Mouse (Mus musculus): Measurements from ENCODE around the gene Mnat1. TPM values are rescaled to one million over a fixed set of nuclear protein-coding genes. Genes with fewer than 3 reads are reported as not detected.
"Not testable (repeated sequence)": the region's sequence is repeated elsewhere in the genome, so short reads cannot be mapped to it uniquely, and the experiment has no call there.

Gene Mnat1
- 30.9 TPM for polyA plus RNA-seq (2012; fragmentation: generic; extraction: Trizol)
- long read RNA-seq, experiment 1, transcript Mnat1-201 (8 exons, 2,505 nt) = major isoform, 26 of 45 reads
- long read RNA-seq, experiment 1, partial matches to known transcripts = 16 of 45 reads
- long read RNA-seq, experiment 1, other reads (novel, unspliced or antisense) = 2 of 45 reads
- long read RNA-seq, experiment 2, transcript Mnat1-201 (8 exons, 2,505 nt) = major isoform, 20 of 23 reads
- long read RNA-seq, experiment 2, partial matches to known transcripts = 0 of 23 reads
- long read RNA-seq, experiment 2, other reads (novel, unspliced or antisense) = 2 of 23 reads

DNA sequence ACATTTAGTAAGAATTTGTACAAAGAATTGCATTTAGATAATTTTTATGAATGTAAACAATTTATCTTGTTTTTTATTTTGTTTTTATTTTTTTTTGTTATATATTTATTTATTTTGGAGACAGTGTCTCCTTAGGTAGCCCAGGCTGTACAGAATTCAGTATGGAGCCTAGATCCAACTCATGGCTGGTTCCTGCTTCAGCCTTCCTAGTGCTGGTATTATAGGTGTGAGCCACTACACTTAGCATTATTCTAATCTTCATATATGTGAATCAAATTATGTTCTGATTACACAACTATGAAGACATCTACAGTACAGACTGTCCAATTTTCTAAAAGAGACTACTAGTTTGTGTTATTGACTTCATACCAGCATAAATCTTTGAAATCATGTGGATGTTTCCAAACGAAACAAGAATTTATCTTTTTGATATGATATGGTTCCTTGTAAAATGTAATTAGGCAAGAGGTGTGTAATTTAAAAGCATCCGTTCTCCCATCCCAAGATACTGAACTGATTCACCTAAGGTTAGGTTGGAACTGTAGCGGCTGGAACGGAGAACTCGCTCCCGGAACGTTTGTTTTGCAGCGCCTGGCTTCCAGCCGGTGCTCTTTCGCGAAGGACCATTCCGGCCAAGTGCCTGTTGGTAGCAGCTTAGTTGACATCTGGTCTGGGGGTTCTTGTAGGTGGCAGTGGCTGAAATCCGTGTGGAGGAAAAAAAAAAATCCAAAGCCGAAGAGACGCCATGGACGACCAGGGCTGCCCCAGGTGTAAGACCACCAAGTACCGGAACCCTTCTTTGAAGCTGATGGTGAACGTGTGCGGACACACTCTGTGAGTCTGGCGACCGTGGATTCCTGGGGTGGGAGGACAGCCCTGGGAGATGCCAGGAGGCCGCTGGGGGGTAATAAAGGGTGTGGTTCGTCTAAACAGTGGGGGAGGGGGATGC lies at the start of gene Mnat1:
Gene Mnat1 (plus strand): TSS at position 625 of the 949 bp plus-strand sequence.
- Histone ChIP-seq H3K27me3 (ENCODE audit: control insufficient read depth, insufficient read depth, insufficient read length) (no peaks in the 10 kb centered on the region), H3K36me3 (ENCODE audit: control insufficient read depth, insufficient read depth) (no peaks in the 10 kb centered on the region), H3K79me3 (ENCODE audit: low read depth) (peaks cover 45% of the 10 kb centered on the region), H3ac (ENCODE audit: control insufficient read depth, insufficient read length, low read depth) (peak within 1 kb of the TSS; percentile 71), H3K4me3 (ENCODE audit: insufficient read depth, poor library complexity, severe bottlenecking) (peak within 1 kb of the TSS; percentile 65), H3K79me2 (ENCODE audit: control insufficient read depth, insufficient read depth) (peaks cover 48% of the 10 kb centered on the region)
- TF ChIP-seq MAX (IDR thresholded peaks at IDR 0.05) (peak; percentile 70), MYOD1 (IDR thresholded peaks at IDR 0.05; ENCODE audit: control insufficient read depth, insufficient read length, low read depth) (no peak)

DNA sequence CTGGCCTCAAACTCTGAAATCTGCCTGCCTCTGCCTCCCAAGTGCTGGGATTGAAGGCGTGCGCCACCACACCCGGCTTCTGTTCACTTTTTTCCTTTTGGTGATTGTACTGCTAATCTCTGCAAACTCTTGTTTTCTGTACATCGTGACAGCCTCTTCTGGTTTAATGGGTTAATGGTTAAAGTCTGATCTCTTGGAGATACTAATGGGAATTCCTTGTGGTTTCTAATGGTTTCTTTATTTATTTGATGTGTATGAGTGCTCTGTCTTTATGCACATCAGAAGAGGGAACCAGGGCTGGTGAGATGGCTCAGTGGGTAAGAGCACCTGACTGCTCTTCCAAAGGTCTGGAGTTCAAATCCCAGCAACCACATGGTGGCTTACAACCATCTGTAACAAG lies 41.7 kb upstream of the Mnat1 start:
- not testable (repeated sequence) for H3K27me3 ChIP-seq (ENCODE audit: control insufficient read depth, insufficient read depth, insufficient read length); H3K79me3 ChIP-seq (ENCODE audit: low read depth); H3K4me3 ChIP-seq (ENCODE audit: insufficient read depth, poor library complexity, severe bottlenecking); H3ac ChIP-seq (ENCODE audit: control insufficient read depth, insufficient read length, low read depth); H3K79me2 ChIP-seq (ENCODE audit: control insufficient read depth, insufficient read depth); H3K36me3 ChIP-seq (ENCODE audit: control insufficient read depth, insufficient read depth)

DNA sequence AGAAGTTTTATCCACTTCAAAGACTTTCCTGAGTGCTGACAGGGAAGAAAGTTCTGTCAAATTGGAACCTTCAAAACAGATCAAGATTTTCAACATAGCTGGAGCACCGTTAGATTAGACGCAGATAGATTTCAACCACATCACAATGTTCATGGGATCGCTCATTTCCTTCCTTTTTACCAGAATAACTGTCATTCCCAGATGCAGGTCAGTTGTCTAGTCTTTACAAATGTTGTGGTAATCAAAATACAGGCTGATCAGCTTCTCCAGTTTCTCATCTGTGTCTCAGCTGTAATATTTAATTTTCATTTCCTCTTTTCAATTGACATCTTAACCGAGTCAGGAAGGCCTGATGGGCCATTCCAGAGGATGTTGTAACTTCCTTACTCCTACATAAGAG lies 39.7 kb upstream of the Mnat1 start:
- no peak for TF ChIP-seq CTCF (IDR thresholded peaks at IDR 0.05; ENCODE audit: control insufficient read depth, insufficient read depth, insufficient read length)
- no peak for TF ChIP-seq FOSL1 (IDR thresholded peaks at IDR 0.05; ENCODE audit: insufficient read depth, low read length, poor library complexity, severe bottlenecking)
- no peak for TF ChIP-seq MYOD1 (IDR thresholded peaks at IDR 0.05; ENCODE audit: control insufficient read depth, insufficient read length, low read depth)
- no peak for TF ChIP-seq MYOG (IDR thresholded peaks at IDR 0.05; ENCODE audit: control insufficient read depth, extremely low read depth, insufficient read length)
- no peak for TF ChIP-seq CEBPB (IDR thresholded peaks at IDR 0.05; ENCODE audit: low read depth)
- no peak for TF ChIP-seq MAX (IDR thresholded peaks at IDR 0.05)
- no peak for TF ChIP-seq USF1 (IDR thresholded peaks at IDR 0.05; ENCODE audit: low read depth)

DNA sequence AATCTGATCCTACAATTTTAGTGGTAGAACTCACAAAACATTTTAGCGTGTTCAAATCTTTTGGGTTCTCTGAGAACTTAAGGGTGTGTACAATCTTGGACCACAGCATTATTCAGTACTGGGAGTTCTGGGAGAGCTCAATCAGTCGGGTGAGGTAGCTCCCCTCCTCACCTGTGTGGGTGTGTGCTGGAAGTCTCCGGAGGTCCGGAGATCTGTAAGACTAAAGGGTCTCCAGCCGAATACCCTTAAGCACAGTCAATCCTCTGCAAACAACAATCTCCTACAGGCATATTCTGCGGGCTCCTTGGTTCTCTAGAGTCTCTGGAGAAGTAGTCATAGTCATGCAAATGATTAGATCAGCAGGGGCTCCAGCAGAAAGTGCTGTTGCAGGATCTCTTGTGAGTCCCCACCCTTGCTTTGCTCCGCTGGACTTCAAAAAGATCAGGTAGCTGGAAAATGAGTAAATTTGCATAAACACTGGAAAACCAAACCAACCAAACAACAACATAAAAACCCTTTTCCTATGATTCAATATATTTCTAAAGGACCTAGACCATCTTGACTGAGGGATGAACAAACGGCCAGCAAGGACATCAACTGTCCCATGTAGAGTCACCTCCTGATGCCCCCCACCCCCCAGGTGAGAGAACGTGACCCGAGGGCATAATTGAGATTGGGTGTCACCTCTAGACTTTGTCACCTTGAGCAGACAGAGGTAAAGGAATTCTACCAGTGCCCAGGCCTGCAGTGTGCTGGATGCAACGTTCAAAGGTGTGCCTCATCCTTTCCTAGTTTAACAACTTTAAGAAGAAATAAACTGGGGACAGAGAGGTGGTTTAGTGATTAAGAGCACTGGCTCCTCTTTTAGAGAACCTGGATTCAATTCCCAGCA lies 37.5 kb upstream of the Mnat1 start:
- TF ChIP-seq MYOD1 (IDR thresholded peaks at IDR 0.05; ENCODE audit: control insufficient read depth, insufficient read length, low read depth) (no peak), USF1 (IDR thresholded peaks at IDR 0.05; ENCODE audit: low read depth) (no peak), CTCF (IDR thresholded peaks at IDR 0.05; ENCODE audit: control insufficient read depth, insufficient read depth, insufficient read length) (no peak)
- H3K79me2 ChIP-seq (ENCODE audit: control insufficient read depth, insufficient read depth) = no peaks in the 10 kb centered on the region
- H3K36me3 ChIP-seq (ENCODE audit: control insufficient read depth, insufficient read depth) = no peaks in the 10 kb centered on the region
- no peaks in the 10 kb centered on the region for H3K27me3 ChIP-seq (ENCODE audit: control insufficient read depth, insufficient read depth, insufficient read length)
- H3ac ChIP-seq (ENCODE audit: control insufficient read depth, insufficient read length, low read depth) = no peak overlapping the region
- H3K79me3 ChIP-seq (ENCODE audit: low read depth) = no peaks in the 10 kb centered on the region
- H3K4me3 ChIP-seq (ENCODE audit: insufficient read depth, poor library complexity, severe bottlenecking) = no peak overlapping the region

More for the DNA sequence above, 39.7 kb upstream of the Mnat1 start:
- Histone ChIP-seq H3K36me3 (ENCODE audit: control insufficient read depth, insufficient read depth) (no peaks in the 10 kb centered on the region), H3ac (ENCODE audit: control insufficient read depth, insufficient read length, low read depth) (no peak overlapping the region), H3K4me3 (ENCODE audit: insufficient read depth, poor library complexity, severe bottlenecking) (no peak overlapping the region), H3K27me3 (ENCODE audit: control insufficient read depth, insufficient read depth, insufficient read length) (no peaks in the 10 kb centered on the region), H3K79me3 (ENCODE audit: low read depth) (no peaks in the 10 kb centered on the region), H3K79me2 (ENCODE audit: control insufficient read depth, insufficient read depth) (no peaks in the 10 kb centered on the region)

DNA sequence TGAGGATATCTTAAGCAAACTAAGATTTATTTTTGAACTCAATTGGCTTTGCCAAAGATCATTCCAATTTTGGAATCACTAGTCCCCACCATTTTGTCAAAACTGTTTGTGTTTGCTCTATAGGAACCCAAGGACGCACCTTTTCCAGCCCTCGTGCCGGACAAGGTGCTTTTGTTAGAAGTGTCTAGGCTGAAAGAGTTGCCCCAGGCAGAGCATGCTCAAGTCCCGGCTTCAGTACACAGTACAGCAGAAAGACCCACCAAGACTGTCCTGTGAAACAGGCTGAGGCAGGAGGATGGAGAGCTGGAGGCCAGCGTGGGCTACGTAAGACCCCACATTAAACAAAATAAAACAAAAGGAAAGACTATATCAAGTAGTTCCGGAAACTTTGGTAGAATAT lies 36.4 kb upstream of the Mnat1 start:
- TF ChIP-seq CEBPB (IDR thresholded peaks at IDR 0.05; ENCODE audit: low read depth) (no peak), MYOD1 (IDR thresholded peaks at IDR 0.05; ENCODE audit: control insufficient read depth, insufficient read length, low read depth) (no peak), FOSL1 (IDR thresholded peaks at IDR 0.05; ENCODE audit: insufficient read depth, low read length, poor library complexity, severe bottlenecking) (no peak), MYOG (IDR thresholded peaks at IDR 0.05; ENCODE audit: control insufficient read depth, extremely low read depth, insufficient read length) (no peak), CTCF (IDR thresholded peaks at IDR 0.05; ENCODE audit: control insufficient read depth, insufficient read depth, insufficient read length) (no peak), USF1 (IDR thresholded peaks at IDR 0.05; ENCODE audit: low read depth) (no peak), MAX (IDR thresholded peaks at IDR 0.05) (no peak)
- Histone ChIP-seq H3K27me3 (ENCODE audit: control insufficient read depth, insufficient read depth, insufficient read length) (no peaks in the 10 kb centered on the region), H3ac (ENCODE audit: control insufficient read depth, insufficient read length, low read depth) (no peak overlapping the region), H3K4me3 (ENCODE audit: insufficient read depth, poor library complexity, severe bottlenecking) (no peak overlapping the region), H3K79me3 (ENCODE audit: low read depth) (no peaks in the 10 kb centered on the region), H3K79me2 (ENCODE audit: control insufficient read depth, insufficient read depth) (no peaks in the 10 kb centered on the region), H3K36me3 (ENCODE audit: control insufficient read depth, insufficient read depth) (no peaks in the 10 kb centered on the region)

Measured in C2C12 (cell line).